Mouse (Mus musculus) cerebellum, adult 8-10 months (tissue): ENCODE measurements at regions not wholly inside any gene's neighbourhood (a gene's known extent, or its start where the extent isn't known, plus 50 kb on each side); places are given as distances from the start of the nearest gene placed in this dataset.

Experiments
- DNase-seq: peaks from one replicate; pipeline ENCODE4 v3.0.0; 2022

DNA sequence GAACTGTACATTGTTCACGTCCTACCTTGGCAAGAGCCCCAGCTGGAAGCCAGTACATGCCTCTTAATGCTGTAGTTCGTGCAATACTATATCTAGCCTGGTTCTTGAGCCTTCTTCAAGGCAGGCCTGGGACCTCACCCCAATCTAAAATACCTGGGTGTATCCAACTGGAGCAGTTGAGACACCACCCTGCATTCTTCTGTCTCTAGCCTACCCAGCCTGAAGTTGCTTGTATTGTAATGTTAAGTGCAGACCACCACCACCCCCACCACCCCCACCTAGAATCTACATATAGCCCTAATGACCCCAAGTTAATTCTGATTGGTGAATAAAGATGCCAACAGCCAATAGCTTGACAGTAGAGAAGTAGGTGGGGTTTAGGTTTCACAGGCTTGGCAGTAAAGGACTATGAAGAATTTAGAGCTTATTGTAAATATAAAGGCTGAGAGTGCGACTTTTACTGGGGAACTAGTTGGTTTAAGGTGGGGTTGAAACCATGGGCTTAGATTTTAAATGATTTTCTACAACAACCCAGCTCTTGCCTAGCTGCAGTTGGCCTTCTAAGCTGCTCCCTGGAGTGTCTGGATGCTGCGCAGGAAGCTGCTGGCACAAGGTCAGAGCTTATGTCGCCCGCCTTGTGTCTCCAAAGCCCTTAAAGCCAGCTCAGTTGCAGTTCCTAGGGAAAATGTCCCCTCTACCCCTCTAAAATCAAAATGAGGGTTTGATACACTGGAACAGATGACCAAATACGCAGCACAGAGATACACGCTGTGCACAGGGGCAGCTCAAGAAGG, 109.2 kb downstream of the Tmem17 start:
- DNase-seq: no peak

- no peak for DNase-seq
Measured at GRCm38 (mm10) chr11:22621868-22622267, 110.0 kb downstream of the Tmem17 start.

GRCm38 (mm10) chr11:22622496-22622997, 110.7 kb downstream of the Tmem17 start:
- no peak for DNase-seq

- no peak for DNase-seq
Measured at GRCm38 (mm10) chr11:22626407-22626806, 114.5 kb downstream of the Tmem17 start.

- no peak for DNase-seq
Measured at GRCm38 (mm10) chr11:22628497-22628896, 116.6 kb downstream of the Tmem17 start.

DNA sequence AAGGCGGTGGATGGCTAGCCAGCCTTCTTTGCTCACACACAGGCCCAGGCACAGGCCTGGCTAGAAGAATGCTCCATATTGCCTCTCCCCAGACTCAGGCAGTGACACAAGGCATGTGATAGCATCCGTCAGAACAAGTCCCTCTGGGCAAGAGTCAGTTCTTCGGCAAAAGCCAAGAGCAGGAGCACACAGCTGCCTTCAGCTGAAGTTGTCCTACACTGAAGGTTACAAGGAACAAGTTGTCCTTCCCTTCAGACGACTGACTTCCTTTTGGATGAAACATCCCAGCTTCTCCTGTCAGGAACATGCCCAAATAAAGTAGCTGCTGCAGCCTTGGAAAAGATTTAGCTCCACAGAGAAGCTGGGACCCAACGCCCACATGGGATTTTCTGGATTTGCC, 117.1 kb downstream of the Tmem17 start:
- no peak for DNase-seq

DNA sequence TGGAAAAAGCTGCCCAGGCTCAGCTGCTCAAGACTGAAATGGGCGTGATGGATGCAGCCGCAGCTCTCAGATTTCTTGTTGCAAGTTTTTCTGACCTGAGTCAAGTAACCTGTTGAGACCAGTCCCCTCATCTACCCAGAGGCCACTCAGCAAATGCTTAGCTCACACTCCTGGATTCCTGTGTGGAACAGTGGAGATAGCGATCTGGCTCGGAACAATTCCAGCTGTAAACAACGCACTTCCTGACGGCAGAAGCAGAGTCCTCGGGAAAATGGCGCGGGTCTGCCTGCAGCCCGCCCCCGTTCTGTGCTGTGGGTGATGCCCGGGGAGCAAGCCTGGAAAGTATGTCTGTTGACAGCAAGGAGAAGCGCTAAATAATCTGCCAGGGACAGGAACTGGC, 117.7 kb downstream of the Tmem17 start:
- no peak for DNase-seq

DNA sequence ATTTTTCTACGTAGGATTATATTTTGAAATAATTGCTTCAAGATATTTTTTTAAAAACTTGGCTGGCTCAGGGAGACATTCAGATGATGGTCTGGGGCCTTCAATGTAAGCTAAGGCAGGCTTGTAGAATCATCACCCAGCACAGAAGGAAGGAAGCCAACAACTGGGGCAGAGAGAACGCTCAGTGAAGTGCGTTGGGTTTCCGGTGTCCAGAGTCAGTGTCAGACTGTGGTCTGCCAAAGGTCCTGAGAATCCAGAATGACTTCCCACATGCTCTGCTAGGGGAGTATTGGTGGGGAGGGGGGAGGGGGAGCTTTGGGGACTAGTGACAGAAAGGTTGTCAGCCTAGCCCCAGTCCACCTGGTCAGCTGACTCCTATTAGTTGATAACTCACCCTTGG, 118.1 kb downstream of the Tmem17 start:
- DNase-seq: no peak

- DNase-seq: no peak
Measured at GRCm38 (mm10) chr11:22630982-22631381, 119.1 kb downstream of the Tmem17 start.

DNA sequence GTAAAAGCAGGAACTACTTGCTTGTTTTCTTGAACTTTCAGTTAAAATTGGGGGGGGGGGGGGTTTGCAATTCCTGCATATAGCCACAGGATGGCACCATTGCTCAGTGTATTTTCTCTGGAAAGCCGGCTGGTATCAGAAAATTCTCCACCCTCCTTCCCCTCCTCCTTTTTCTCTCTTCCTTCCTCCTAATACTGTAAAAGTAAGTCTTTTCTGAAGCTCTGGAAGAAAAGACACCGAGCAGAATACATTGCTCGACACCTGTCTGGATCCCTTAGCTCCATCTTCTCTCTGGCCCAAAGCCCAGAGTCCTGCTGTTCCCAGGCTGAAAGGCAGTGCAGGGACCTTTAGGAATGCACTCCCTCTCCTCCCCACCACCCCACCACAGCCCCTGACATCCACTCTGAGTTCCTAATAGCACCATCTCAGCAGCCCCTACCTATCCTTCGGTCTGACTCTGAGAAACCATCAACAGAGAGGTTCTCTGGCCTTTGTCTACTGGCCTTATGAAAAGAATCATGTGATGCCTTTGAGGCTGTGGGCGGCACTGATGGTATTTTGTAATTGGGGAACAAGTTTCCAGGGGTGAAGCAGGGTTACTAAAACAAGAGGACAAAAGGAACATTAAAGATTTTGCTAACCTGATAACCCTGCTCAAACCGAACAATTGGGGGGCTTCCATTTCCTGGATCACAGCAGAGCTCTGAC, 119.9 kb downstream of the Tmem17 start:
- DNase-seq: peak; percentile 11

DNA sequence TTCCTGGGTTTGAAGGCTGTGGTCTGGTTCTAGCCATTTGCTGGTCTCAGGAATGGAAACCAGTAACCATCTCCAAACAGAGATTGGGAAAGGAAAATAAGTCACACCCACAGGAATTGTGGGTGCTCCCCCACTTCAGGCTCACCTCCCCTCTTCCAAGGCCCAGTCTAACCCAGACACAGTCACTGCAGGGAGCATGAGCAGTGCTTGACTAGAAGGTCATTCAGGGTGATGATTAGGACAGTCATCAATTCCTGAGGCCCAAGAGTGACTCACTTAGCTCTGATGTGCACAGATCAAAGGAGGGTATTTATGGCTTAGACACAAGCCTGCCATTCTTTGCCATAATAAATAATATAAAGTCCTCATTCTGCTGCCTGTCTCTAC, 120.4 kb downstream of the Tmem17 start:
- DNase-seq: no peak

GRCm38 (mm10) chr11:22632988-22633387, 121.1 kb downstream of the Tmem17 start:
- no peak for DNase-seq

DNA sequence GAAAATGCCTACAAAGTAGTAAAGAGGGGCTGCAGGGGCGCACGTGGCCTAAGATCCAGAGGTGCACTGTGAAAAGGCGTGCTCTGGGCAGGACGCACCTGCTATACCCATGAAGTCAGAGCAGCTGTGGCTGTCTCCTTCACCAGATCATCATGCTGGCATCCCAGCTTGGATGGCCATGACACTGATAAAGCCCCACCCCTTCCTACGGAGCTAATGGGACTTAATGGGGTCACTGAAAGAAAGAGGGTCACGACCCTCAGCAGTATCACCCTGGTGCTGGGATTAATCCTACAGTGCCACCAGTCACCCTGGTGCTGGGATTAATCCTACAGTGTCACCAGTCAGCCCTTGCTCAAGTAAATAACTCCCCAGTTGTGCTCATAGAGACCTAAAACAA, 122.1 kb downstream of the Tmem17 start:
- DNase-seq: no peak

DNA sequence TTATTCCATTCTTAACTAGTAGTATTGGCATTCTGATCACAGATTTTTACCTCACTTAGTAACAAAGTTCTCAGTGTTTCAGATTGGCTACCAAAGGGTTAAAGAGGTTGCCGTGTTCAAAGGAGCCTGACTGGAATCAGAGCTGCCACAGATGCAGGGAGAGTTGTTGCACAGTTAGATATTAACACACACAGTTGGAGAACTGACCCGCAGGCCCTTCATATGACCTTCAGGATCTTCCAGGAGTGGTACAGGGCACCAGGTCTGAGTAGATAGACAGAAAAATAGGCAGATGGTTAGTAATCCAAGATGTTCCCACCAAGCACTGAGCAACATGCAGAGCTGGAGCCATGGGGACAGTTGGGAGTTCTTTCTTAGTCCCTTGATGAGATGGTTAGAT, 123.1 kb downstream of the Tmem17 start:
- DNase-seq: no peak

DNA sequence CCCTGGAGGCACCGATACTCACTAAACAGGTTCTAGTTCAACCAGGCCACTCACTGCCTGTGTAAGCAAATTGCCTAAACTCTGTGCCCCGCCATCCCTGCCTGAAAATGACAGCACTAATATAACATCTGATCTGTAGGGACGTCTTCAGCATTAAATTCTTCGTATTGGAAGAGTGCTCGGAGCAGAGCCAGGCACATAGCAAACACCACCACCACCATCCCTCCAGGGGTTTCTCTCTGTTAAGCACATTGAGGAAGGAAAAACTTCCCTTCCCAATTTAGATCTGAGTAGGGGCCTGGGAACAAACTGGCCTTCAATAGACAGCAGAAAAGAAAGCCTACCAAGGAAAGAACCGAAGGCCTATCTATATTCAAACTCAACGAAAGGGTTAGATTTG, 124.4 kb downstream of the Tmem17 start:
- DNase-seq: no peak

DNA sequence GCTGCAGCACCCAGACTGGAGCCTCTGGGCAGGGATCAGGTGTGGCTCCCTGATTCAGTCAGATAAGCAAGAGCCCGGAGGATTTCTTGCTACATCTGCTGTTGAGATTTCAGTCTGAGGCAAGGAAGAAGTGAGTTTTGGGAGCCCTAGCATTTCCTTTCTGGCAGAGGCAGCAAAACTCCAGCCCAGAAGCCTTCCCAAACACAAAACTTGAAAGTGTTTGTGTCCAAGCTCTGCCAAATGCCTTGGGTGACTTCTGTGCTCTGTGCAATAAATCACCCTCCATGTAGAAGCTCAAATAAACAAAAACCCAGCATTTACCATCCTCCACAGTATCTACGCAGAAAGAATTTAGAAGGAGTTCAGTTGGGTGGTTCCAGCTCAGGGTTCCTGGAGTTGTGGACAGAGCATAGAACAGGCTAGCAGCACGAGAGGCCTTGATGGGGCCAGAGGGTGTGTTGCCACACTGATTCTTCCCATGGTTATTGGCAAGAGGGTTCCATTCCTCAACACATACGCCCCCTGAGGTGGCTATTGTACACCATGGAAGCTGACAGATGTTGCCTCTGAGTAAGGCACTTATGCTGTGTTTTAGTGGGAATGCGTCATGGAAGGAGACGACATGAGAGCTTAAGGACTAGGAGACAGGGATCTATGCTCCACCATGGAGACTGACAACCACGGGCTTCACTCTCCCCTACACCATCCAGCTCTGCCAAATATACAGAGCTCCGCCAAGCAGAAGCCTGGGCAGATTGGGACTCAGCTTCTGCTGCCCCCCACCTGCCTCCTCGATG, 125.1 kb downstream of the Tmem17 start:
- no peak for DNase-seq

- no peak for DNase-seq
Measured at GRCm38 (mm10) chr11:22638171-22638570, 126.3 kb downstream of the Tmem17 start.

GRCm38 (mm10) chr11:22638700-22639099, 126.8 kb downstream of the Tmem17 start:
- DNase-seq: no peak

GRCm38 (mm10) chr11:22640371-22640990, 128.6 kb downstream of the Tmem17 start:
- no peak for DNase-seq

- no peak for DNase-seq
Measured at GRCm38 (mm10) chr11:22641450-22641849, 129.6 kb downstream of the Tmem17 start.

DNA sequence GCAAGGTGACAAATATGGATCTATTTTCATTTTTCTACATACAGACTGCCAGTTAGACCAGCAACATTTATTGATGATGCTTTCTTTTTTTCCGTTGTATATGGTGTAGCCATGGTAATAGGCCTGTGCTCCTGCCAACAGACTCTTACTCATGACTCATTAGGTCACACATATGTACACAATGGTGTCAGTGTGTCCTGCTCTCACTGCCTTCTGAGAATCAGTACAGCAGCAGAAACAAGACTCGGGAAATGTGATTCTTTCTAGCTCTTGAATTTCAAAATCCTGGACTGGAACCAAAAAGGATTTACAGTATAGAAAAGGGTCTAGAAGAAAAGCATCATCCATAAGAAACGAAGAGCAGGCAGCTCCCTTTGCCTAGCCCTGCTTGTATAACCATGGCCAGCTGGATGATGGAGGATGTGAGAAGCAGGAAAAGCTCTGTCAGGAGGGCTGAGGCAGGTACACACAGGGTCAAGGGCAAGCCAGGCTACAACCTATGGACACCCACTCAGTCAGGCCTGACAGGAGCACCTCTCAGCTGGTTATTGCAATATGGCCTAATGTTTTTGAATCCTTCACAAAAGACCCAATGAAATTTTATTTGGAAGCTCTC, 132.2 kb downstream of the Tmem17 start:
- DNase-seq: no peak

DNA sequence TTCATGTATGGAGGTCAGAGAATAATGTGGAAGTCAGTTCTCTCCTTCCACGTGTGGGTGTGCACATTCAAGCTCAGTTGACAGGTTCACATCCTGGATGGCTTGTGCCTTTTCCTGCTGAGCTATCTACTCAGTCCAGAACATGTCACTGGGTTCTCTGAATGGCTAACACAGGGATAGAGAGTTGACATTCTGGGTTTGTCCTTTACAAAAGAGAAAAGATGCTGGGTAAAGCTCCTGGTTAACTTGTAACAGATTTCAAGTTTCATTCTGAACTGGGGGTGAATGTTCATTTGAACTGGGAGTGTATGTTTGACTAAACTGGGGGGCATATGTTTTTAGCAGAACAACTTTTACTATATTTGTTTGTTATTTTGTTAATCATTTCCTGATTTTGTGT, 133.0 kb downstream of the Tmem17 start:
- DNase-seq: no peak
